Mouse (Mus musculus) hematopoietic stem cell, adult 5-6 weeks (primary cell): ENCODE results near the gene Pck2. TPM values are rescaled to one million over a fixed set of nuclear protein-coding genes. Genes with fewer than 3 reads are reported as not detected.

Experiments
- ATAC-seq, 2 experiments: fragments of 125-278 bp in 1 of 2; replicated peaks in 1 of 2; 2 replicates each; pipeline ENCODE4 v1.8.0; 2016 to 2017; ENCODE audit warnings: inconsistent platforms in 2 of 2, mild to moderate bottlenecking in 2 of 2, moderate number of reproducible peaks in 2 of 2, low read depth in 1 of 2, moderate TSS enrichment in 1 of 2; ENCODE audit not compliant: low FRiP score in 2 of 2, poor library complexity in 2 of 2, severe bottlenecking in 2 of 2, insufficient read depth in 1 of 2, low TSS enrichment in 1 of 2
- total RNA-seq: library from RNA; stranded (forward); fragments of 172-1452, 232-1000 nt; gene quantifications from 2 replicates; pipeline ENCODE4 v1.2.3, GENCODE M21; 2017

Gene Pck2
- total RNA-seq, 1 experiment from 2014 or later, result 58.0 TPM

DNA sequence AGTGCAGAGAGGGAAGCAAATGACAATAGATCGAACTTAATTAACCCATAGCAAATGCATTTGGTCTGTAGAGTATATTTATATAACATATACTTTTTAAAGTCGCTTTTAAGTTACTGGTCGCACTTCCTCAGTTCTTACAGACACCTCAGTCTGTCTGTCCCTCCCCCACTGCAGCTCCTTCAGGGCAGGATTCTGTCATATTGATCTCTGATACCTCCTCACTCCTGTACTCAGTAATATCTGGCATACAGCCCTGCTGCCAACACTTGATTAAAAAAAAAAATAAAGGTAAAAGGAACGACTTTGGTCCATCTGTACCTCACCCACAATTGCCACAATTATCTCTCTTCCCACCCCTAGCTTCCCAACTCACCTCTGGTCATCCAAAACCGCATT, 44.2 kb downstream of the Pck2 start:
- ATAC-seq, result no peak

DNA sequence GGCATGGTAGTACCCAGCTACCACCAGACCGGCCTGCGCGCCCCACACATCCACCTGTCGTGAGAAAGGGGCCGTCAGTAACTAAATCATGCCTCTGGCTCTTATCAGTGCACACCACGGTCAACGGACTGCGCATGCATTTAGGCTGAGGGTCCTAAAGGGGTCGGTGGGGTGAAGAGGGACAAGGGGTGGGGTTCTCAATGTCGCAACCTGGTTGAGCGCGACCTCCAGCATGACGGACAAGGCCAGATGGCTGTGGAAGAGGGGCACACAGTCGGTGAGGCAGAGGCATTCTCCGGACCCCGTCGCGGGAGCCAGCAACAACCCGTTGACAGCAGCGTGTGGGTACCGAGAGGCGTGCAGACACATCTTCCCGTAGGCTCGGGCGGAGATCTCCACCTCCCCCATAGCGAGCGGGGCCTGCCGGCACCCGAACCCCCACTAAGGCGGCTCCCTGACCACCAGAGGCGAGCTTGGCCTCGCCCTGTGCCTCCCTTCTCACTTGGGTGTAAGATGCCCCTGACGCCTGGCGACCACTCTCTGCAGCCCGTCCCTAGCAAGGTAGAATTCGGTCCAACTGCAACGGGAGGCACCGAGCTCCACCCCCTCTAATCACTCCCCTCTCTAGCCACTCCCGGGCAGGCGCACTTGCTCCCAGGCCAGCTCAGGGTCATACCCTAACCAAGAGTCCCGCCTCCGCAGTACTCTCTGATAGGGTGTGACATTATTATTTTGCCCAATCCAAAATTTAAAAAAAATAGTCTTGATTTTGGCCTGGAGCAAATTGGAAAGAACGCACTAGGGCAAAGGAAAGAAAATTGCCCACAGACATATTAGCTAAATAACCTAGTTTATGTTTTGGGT, 44.9 kb downstream of the Pck2 start, which contains the start of gene Emc9:
Gene Emc9, minus strand, starts transcription at position 601 of the 864 bp plus-strand sequence.
- peak; percentile 89 for ATAC-seq

DNA sequence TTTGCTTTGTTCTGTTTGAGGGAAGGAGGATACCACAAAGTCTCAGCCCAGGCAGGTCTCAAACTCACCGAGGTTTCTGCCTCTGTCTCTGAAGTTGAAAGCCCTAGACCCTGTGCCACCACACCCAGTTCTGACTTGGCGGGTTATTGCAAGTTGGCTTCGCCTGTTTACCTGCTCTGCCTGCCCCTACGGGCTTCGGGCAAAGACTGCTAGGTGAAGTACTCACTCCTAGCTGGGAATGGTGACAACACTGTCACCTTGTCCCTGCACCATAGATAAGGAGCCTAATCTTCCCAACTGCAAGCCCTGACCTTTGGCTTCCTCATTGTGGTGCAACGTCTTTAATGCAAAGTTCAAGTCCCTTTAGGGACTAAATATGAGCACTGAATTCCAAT, 45.5 kb downstream of the Pck2 start:
- peak in 1 of 2 experiments; percentile 34; a peak in 1 of 4 replicates for ATAC-seq

DNA sequence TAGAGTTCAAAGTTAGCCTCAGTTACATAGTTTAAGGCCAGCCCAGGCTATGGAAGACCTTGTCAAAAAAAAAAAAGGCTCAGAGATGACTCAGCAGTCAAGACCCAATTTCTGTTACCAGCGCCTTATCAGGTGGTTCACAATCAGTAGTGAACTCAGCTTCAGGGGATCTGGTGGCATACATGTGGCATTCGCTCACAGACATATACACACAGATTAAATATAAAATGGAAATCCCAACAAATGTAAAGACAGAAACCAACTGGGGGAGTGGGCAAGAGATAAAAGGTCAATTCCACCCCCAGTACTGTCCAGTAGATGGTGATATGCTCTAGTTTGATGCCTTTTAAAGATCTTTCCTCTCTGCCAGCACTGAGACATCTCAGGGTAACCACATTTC, 46.1 kb downstream of the Pck2 start:
- no peak for ATAC-seq

DNA sequence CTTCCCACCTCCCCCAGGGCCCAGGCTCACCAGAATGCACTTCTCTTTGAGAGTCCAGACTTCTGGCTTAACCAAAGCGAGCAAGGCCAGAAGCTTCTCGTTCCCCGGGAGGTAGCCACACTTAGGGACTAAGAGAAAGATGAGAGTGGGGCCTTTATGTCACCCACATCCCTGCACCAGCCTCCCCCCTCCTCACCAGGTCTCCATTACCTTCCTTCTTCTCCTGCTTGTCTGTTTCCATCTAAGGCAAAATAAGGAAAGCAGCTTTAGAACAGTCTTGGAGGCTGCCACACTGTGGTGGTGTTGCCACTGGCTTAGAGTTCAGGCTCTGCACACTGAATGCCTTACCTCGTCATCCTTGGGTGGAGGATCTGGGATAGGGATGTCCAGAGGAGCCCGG, 49.2 kb downstream of the Pck2 start:
- ATAC-seq, result no peak

DNA sequence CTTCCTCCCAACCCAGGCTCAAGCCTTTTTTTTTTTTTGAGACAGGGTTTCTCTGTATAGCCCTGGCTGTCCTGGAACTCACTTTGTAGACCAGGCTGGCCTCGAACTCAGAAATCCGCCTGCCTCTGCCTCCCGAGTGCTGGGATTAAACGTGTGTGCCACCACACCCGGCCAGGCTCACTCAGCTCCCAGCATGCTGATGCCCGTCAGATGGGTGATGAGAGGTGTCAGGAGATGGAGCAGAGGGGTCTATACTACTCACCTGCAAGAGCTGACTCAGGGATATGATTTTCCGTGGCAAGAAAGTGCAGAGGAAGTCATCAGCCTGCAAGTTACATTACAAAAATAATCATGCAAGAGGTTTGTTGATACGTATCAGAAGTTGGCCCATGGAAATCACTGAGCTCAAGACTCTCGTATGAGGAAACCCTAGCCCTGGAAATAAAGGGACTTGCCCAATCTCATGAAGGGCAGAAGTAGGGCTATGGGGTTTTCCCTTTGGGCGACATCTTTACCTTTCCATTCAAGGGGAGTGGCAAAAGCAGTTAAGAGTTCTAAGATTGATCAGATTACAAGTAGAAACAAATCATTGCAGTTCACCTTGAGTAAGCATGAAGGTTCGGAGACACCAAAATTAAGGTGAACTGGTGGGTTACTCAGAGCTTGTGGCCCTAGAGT, 49.8 kb downstream of the Pck2 start:
- ATAC-seq, result no peak

DNA sequence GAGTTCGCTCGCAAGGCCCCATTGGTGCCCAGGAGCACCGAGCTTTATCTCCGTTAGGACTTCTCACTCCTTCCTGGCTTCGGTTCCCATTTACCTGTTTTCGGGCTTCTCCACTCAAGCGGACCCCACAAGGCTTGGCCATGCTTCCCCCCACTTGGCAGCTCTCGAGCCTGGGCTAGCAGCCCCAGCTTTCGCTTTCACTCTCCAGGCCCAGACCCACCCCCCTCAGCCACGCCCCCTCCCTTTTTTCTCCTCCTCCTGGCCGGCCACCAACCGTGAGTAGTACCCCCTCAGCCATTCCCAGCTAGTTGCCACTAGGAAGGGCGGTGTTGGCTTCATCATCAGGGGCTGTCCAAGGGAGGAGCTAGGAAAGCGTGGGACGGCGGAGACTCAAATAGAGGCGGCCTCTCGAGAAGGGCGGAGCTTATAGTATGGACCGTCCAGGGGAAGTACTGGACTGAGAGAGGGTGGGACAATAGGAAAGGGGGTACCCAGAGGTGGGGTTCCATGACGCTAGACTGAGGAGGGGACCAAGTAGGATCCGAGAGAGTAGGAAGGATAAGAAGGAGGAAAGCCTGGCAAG, 50.8 kb downstream of the Pck2 start, which contains the start of gene Psme2:
Gene Psme2, minus strand, starts transcription at position 366 of the 583 bp plus-strand sequence.
- peak; percentile 82 to 92 for ATAC-seq

DNA sequence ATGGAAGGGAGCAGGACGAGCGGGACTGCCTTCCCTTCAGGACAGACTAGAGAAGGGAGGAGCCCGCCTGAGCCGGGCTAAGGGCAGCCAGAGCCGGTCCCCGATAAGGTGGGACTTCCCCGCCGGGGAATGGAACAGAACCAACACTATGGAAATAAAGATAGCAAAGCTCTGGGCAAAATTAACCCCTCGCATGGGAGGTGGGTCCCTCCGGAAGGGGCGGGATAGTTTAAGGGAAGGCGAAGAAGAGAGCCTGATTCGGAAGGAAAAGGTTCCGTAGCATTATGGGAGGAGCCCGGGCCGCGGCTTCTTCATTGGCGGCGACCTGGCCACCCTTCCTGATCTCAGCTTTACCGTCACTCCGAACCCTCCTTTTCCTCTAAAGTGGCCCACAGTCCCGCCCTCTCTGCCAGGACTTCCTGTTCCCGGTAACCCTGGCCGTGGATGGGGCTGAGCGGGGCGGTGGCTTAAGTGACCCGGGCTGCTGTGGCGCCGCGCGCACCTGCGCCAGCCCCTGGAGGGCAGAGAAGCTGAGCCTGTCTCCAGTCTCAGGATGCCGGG, 51.3 kb downstream of the Pck2 start, which contains the start of gene Rnf31:
Gene Rnf31, plus strand, starts transcription at position 378 of the 561 bp plus-strand sequence.
- ATAC-seq, result peak; percentile 77 to 88

DNA sequence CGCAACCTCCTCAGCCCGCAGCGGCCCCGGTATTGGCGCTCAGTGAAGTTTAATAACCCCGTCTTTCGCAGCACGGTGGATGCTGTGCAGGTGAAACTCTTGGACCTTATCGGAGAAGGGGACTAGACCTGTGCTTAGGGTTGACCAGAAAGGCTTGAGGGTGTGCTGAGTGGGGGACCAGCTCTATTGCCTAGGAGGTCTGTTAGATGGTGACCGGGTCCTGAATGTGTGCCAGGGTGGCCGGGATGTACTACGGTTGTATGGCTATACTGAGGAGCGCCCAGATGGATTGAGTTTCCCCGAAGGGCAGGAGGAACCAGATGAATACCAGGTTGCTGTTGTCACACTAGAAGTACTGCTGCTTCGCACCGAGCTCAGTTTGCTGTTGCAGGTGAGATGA, 52.2 kb downstream of the Pck2 start:
- ATAC-seq, result no peak

DNA sequence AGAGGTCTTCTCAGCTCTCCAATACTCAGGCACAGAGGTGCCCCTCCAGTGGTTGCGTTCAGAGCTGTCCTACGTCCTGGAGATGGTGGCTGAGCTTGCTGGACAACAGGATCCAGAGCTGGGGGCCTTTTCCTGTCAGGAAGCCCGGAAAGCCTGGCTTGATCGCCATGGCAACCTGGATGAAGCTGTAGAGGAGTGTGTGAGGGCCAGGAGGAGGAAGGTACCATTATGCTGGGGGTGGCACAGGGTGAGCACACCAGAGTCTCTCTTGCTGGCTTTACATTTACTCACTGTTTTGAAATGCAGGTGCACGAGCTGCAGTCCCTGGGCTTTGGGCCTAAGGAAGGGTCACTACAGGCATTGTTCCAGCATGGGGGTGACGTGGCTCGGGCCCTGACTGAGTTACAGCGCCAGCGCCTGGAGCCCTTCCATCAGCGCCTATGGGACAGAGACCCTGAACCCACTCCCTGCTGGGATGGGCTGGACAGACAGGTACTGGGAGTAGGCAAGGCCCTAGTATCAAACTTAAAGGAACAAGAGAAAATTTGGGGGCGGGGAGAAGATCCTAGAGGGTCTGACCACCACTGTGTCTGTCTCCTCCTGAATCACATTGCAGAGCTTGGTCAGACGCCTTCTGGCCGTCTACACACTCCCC, 56.1 kb downstream of the Pck2 start:
- no peak for ATAC-seq

DNA sequence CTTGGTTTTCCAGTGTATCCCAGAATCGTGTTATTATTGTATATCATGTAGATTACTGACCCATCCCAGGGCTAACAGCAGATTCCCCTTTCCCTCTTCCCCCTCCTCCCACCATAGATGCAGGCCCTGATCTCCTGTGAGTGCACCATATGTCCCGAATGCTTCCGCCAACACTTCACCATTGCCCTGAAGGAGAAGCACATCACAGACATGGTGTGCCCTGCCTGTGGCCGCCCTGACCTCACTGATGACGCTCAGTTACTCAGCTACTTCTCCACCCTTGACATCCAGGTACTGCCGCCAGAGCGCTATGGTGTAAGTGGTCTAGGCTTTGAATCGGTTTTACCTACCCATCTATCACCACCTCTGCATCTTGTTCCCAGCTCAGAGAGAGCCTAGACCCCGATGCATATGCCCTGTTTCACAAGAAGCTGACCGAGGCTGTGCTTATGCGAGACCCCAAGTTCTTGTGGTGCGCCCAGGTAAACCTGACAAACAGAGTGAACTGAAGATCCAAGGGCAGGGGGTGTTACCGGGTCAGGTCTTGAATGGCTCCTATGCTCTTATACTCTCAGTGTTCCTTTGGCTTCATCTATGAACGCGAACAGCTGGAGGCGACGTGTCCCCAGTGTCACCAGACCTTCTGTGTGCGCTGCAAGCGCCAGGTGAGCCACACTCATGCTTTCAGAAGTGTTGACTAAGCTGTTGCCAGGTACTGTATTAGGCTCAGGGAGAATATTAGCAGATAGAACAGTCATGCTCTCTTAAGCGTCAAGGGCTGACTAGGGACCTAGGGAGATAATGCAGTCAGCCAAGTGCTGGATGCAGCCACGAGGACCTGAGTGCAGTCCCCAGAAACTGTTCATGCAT, 58.7 kb downstream of the Pck2 start:
- ATAC-seq, result no peak

Other genes starting within 250 kb of the Pck2 start
- gene Dhrs4, start 61.5 kb upstream of the Pck2 start, total RNA-seq, result 68.5 and 99.2 TPM in 2 replicates
- gene Carmil3, start 49.6 kb upstream of the Pck2 start, total RNA-seq, result 2.3 and 2.7 TPM in 2 replicates
- gene Cpne6, start 29.8 kb upstream of the Pck2 start, total RNA-seq, result not detected in 2 replicates
- gene Nrl, start 15.3 kb upstream of the Pck2 start, total RNA-seq, result not detected in 2 replicates
- 47.6 and 53.3 TPM in 2 replicates for gene Dcaf11, start 19.7 kb downstream of the Pck2 start, total RNA-seq
- 3.4 TPM in 1 of 2 replicates, not detected in the other for gene A730061H03Rik, start 20.1 kb downstream of the Pck2 start, total RNA-seq
- not detected in 2 replicates for gene Fitm1, start 35.4 kb downstream of the Pck2 start, total RNA-seq
- gene Psme1, start 37.9 kb downstream of the Pck2 start, total RNA-seq, result 367 and 390 TPM in 2 replicates
- 8.5 and 8.9 TPM in 2 replicates for gene Emc9, start 45.0 kb downstream of the Pck2 start, total RNA-seq
- gene Psme2, start 50.8 kb downstream of the Pck2 start, total RNA-seq, result 189 and 244 TPM in 2 replicates
- 11.5 and 19.8 TPM in 2 replicates for gene Rnf31, start 51.4 kb downstream of the Pck2 start, total RNA-seq
- gene Irf9, start 63.3 kb downstream of the Pck2 start, total RNA-seq, result 61.3 and 91.7 TPM in 2 replicates
- 15.4 and 17.9 TPM in 2 replicates for gene Rec8, start 77.8 kb downstream of the Pck2 start, total RNA-seq
- gene Ipo4, start 95.7 kb downstream of the Pck2 start, total RNA-seq, result 14.3 and 35.2 TPM in 2 replicates
- gene Gm49378, start 97.6 kb downstream of the Pck2 start, total RNA-seq, result 1.8 and 8.2 TPM in 2 replicates
- gene Tm9sf1, start 103.5 kb downstream of the Pck2 start, total RNA-seq, result 48.5 and 55.1 TPM in 2 replicates
- gene Tssk4, start 109.9 kb downstream of the Pck2 start, total RNA-seq, result 0.40 and 0.94 TPM in 2 replicates
- 29.1 and 31.1 TPM in 2 replicates for gene Mdp1, start 120.2 kb downstream of the Pck2 start, total RNA-seq
- gene Gmpr2, start 131.7 kb downstream of the Pck2 start, total RNA-seq, result 30.7 and 38.3 TPM in 2 replicates
- 209 and 317 TPM in 2 replicates for gene Nedd8, start 131.9 kb downstream of the Pck2 start, total RNA-seq
- gene Tinf2, start 141.6 kb downstream of the Pck2 start, total RNA-seq, result 27.3 and 34.1 TPM in 2 replicates
- 1.3 and 5.8 TPM in 2 replicates for gene Tgm1, start 173.7 kb downstream of the Pck2 start, total RNA-seq
- gene Rabggta, start 182.0 kb downstream of the Pck2 start, total RNA-seq, result 17.2 and 17.9 TPM in 2 replicates
- 25.3 TPM in 2 replicates for gene Dhrs1, start 205.4 kb downstream of the Pck2 start, total RNA-seq
- gene Nop9, start 205.4 kb downstream of the Pck2 start, total RNA-seq, result 16.6 and 20.9 TPM in 2 replicates
- not detected in 2 replicates for gene Cideb, start 218.2 kb downstream of the Pck2 start, total RNA-seq
- gene Ltb4r2, start 221.2 kb downstream of the Pck2 start, total RNA-seq, result 0.60 and 0.63 TPM in 2 replicates
- gene Ltb4r1, start 225.7 kb downstream of the Pck2 start, total RNA-seq, result 4.0 and 11.2 TPM in 2 replicates
- gene Adcy4, start 243.8 kb downstream of the Pck2 start, total RNA-seq, result 1.0 and 2.2 TPM in 2 replicates
- gene Ripk3, start 248.6 kb downstream of the Pck2 start, total RNA-seq, result 23.8 and 47.9 TPM in 2 replicates